Mouse (Mus musculus) NIH3T3 (cell line): ENCODE measurements at regions not wholly inside any gene's neighbourhood (a gene's known extent, or its start where the extent isn't known, plus 50 kb on each side); places are given as distances from the start of the nearest gene placed in this dataset.
A peak's percentile ranks its signal among the peaks of the same experiment; 100 is the strongest.
"Not testable (repeated sequence)": the region's sequence is repeated elsewhere in the genome, so short reads cannot be mapped to it uniquely, and the experiment has no call there.

ENCODE experiments used
- DNase-seq: peaks from one replicate; pipeline ENCODE4 v3.0.0-alpha.2; 2012; ENCODE audit warnings: low read depth

- DNase-seq, result peak; percentile 90
Observed at GRCm38 (mm10) chr3:31603237-31603636, 293.1 kb upstream of the Slc7a14 start.

DNA sequence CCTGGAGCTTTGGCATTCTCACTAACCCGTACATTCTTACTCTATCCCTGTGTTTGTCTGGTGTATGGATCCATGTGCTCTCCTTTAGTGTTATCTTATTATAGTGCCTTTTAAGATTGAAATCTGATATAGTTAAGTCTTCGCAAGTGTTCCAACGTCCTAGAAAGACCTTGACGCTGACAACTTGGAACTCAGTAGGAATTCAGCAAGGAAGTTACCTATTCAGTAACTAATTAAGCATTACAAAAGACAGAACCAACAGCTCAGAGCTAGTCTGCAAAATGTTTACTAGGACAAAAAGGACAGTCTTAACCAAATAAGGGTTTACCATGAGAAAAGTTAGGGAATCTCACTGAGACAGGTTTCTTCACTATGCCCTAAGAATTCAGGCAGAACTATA is 286.4 kb upstream of the Slc7a14 start:
- not testable (repeated sequence) for DNase-seq

DNA sequence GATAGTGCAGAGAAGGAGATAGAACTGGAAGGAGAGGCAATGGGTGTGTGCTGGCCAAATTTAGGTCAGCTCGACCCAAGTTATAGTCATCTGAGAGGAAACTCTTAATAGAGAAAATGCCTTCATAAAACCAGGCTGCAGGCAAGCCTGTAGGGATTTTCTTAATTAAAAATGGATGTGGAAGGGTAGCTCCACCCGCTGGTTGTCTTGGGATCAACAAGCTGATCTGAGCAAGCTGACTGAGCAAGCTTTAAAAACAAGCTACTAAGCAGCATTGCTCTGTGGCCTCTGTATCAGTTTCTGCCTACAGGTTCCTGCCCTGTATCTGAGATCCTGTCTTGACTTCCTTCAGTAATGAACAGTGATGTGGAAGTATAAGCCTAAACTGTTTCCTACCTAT is 275.8 kb upstream of the Slc7a14 start:
- DNase-seq, result no peak

- no peak for DNase-seq
Observed at GRCm38 (mm10) chr3:31573849-31574248, 263.7 kb upstream of the Slc7a14 start.
